Mouse (Mus musculus) CH12.LX (cell line): ENCODE measurements around the gene Prr5. TPM values are rescaled to one million over a fixed set of nuclear protein-coding genes. Genes with fewer than 3 reads are reported as not detected.

Experiments used
- DNase-seq: peaks from one replicate; pipeline ENCODE4 v3.0.0-alpha.2; 2013; ENCODE audit errors: extremely low read depth
- H3K27ac ChIP-seq: 2 replicates; pipeline ENCODE4 v1.5.1; 2012; ENCODE audit warnings: low read depth, mild to moderate bottlenecking, control low read depth, moderate library complexity; ENCODE audit not compliant: insufficient read depth
- H3K27me3 ChIP-seq: replicated peaks from 2 replicates; pipeline ENCODE3; 2012; ENCODE audit warnings: inconsistent platforms
- H3K36me3 ChIP-seq, 2 experiments: replicated peaks in 1 of 2; 2 replicates each; pipeline versions ENCODE3 to v1.6.1; 2012; ENCODE audit warnings: inconsistent platforms in 1 of 2, low read length in 1 of 2, mild to moderate bottlenecking in 1 of 2, mixed read lengths in 1 of 2, moderate library complexity in 1 of 2; ENCODE audit not compliant: control insufficient read depth in 1 of 2, insufficient read depth in 1 of 2
- H3K4me1 ChIP-seq, 2 experiments: 2 replicates each; pipeline ENCODE4 v1.6.1; 2012; ENCODE audit warnings: inconsistent platforms in 1 of 2, moderate library complexity in 1 of 2; ENCODE audit not compliant: insufficient read depth in 2 of 2, control insufficient read depth in 1 of 2
- H3K4me2 ChIP-seq: 2 replicates; pipeline ENCODE4 v1.6.1; 2012; ENCODE audit warnings: low read depth, mild to moderate bottlenecking, control low read depth; ENCODE audit not compliant: poor library complexity, insufficient read depth, severe bottlenecking
- H3K4me3 ChIP-seq, 3 experiments: fragments of 150-350 bp in 1 of 3; sonication (generic) in 1 of 3; replicated peaks in 1 of 3; 2 replicates each; pipeline versions ENCODE3 to v1.5.1; 2011 to 2012; ENCODE audit warnings: low read depth in 2 of 3, low read length in 2 of 3, mild to moderate bottlenecking in 2 of 3, moderate library complexity in 2 of 3, control low read depth in 1 of 3, improper control_type of control experiment in 1 of 3, inconsistent platforms in 1 of 3, mixed read lengths in 1 of 3; ENCODE audit not compliant: poor library complexity in 1 of 3
- H3K79me2 ChIP-seq: replicated peaks from 2 replicates; pipeline ENCODE4 v1.6.1; 2012; ENCODE audit warnings: mild to moderate bottlenecking, moderate library complexity; ENCODE audit not compliant: control insufficient read depth, poor library complexity, insufficient read depth, severe bottlenecking; ENCODE audit errors: extremely low read depth
- H3K9ac ChIP-seq: 2 replicates; pipeline ENCODE4 v1.6.1; 2012; ENCODE audit warnings: low read depth, mild to moderate bottlenecking, control low read depth, moderate library complexity; ENCODE audit not compliant: insufficient read depth
- H3K9me3 ChIP-seq: replicated peaks from 2 replicates; pipeline ENCODE3; 2012; ENCODE audit warnings: low read length, inconsistent platforms, mixed read lengths
- BHLHE40 ChIP-seq: IDR thresholded peaks from 2 replicates; pipeline ENCODE4 v1.6.1; 2011; ENCODE audit warnings: mild to moderate bottlenecking, low read depth, low read length, improper control_type of control experiment
- CHD2 ChIP-seq: IDR thresholded peaks from 2 replicates; pipeline ENCODE4 v1.6.1; 2011; ENCODE audit warnings: low read length, improper control_type of control experiment
- CTCF ChIP-seq, 2 experiments: IDR thresholded peaks in 1 of 2; conservative IDR thresholded peaks in 1 of 2; 2 replicates each; pipeline ENCODE4 v1.5.1; 2011 to 2012; ENCODE audit warnings: low read depth in 2 of 2, low read length in 2 of 2, improper control_type of control experiment in 1 of 2, inconsistent platforms in 1 of 2, mild to moderate bottlenecking in 1 of 2, moderate library complexity in 1 of 2
- EP300 ChIP-seq: IDR thresholded peaks from 2 replicates; pipeline ENCODE4 v1.6.1; 2011; ENCODE audit warnings: low read length, improper control_type of control experiment
- HCFC1 ChIP-seq: IDR thresholded peaks from 2 replicates; pipeline ENCODE4 v1.6.1; 2012; ENCODE audit warnings: low read depth, mild to moderate bottlenecking, inconsistent platforms, low read length, improper control_type of control experiment
- IRF4 ChIP-seq: IDR thresholded peaks from 2 replicates; pipeline ENCODE4 v1.6.1; 2014; ENCODE audit warnings: low read depth, mild to moderate bottlenecking, inconsistent platforms, low read length, improper control_type of control experiment
- MAFK ChIP-seq: IDR thresholded peaks from 2 replicates; pipeline ENCODE4 v1.6.1; 2011; ENCODE audit warnings: low read length, improper control_type of control experiment; ENCODE audit not compliant: insufficient replicate concordance
- MAX ChIP-seq: IDR thresholded peaks from 2 replicates; pipeline ENCODE4 v1.6.1; 2011; ENCODE audit warnings: low read length, improper control_type of control experiment
- MAZ ChIP-seq: IDR thresholded peaks from 2 replicates; pipeline ENCODE4 v1.6.1; 2012; ENCODE audit warnings: low read depth, mild to moderate bottlenecking, inconsistent platforms, low read length, improper control_type of control experiment, moderate library complexity
- MEF2A ChIP-seq: IDR thresholded peaks from 2 replicates; pipeline ENCODE4 v1.6.1; 2014; ENCODE audit warnings: low read depth, mild to moderate bottlenecking, inconsistent platforms, low read length, improper control_type of control experiment, borderline replicate concordance
- MXI1 ChIP-seq: IDR thresholded peaks from 2 replicates; pipeline ENCODE4 v1.6.1; 2011; ENCODE audit warnings: mild to moderate bottlenecking, low read depth, low read length, improper control_type of control experiment
- MYC ChIP-seq: IDR thresholded peaks from 2 replicates; pipeline ENCODE4 v1.6.1; 2011; ENCODE audit warnings: low read depth, mild to moderate bottlenecking, improper control_type of control experiment, low read length
- POLR2A ChIP-seq: IDR thresholded peaks from 2 replicates; pipeline ENCODE4 v1.6.1; 2011; ENCODE audit warnings: low read depth, mild to moderate bottlenecking, improper control_type of control experiment, low read length
- POLR2AphosphoS2 ChIP-seq: IDR thresholded peaks from 2 replicates; pipeline ENCODE4 v1.6.1; 2011; ENCODE audit warnings: low read depth, low read length, improper control_type of control experiment
- RAD21 ChIP-seq: IDR thresholded peaks from 2 replicates; pipeline ENCODE4 v1.6.1; 2011; ENCODE audit warnings: low read depth, mild to moderate bottlenecking, low read length, improper control_type of control experiment, moderate library complexity
- SIN3A ChIP-seq: IDR thresholded peaks from 2 replicates; pipeline ENCODE4 v1.6.1; 2012; ENCODE audit warnings: low read length, improper control_type of control experiment, inconsistent platforms
- SMC3 ChIP-seq: IDR thresholded peaks from 2 replicates; pipeline ENCODE4 v1.6.1; 2011; ENCODE audit warnings: low read depth, low read length, improper control_type of control experiment
- TBP ChIP-seq: conservative IDR thresholded peaks from 2 replicates; pipeline ENCODE4 v1.6.1; 2011; ENCODE audit warnings: low read depth, low read length, improper control_type of control experiment
- UBTF ChIP-seq: IDR thresholded peaks from 2 replicates; pipeline ENCODE4 v1.6.1; 2012; ENCODE audit warnings: low read depth, mild to moderate bottlenecking, inconsistent platforms, low read length, improper control_type of control experiment, moderate library complexity
- USF1 ChIP-seq: IDR thresholded peaks from 2 replicates; pipeline ENCODE4 v1.6.1; 2014; ENCODE audit warnings: low read depth, mild to moderate bottlenecking, inconsistent platforms, low read length, improper control_type of control experiment
- ZC3H11A ChIP-seq: IDR thresholded peaks from 2 replicates; pipeline ENCODE4 v1.6.1; 2012; ENCODE audit warnings: low read depth, mild to moderate bottlenecking, inconsistent platforms, low read length, improper control_type of control experiment
- ZKSCAN1 ChIP-seq: IDR thresholded peaks from 2 replicates; pipeline ENCODE4 v1.6.1; 2012; ENCODE audit warnings: low read depth, inconsistent platforms, low read length, improper control_type of control experiment, borderline replicate concordance
- ZMIZ1 ChIP-seq: IDR thresholded peaks from 2 replicates; pipeline ENCODE4 v1.6.1; 2012; ENCODE audit warnings: low read depth, mild to moderate bottlenecking, inconsistent platforms, low read length, improper control_type of control experiment
- dilution Hi-C: fragments of 300-500 bp; cut with MboI; formaldehyde crosslinking; loops from 2 replicates; pipeline ENCODE4 v1.14.3; 2020; ENCODE audit warnings: low sequenced_read_pairs; ENCODE audit not compliant: extremely low pct_unique_long_range_greater_than_20kb, extremely low pct_ligation_motif_present
- in situ Hi-C: fragments of 300-500 bp; cut with MboI; formaldehyde crosslinking; loops from 3 replicates; pipeline ENCODE4 v1.14.3; 2019; ENCODE audit warnings: low sequenced_read_pairs, low pct_ligation_motif_present, low pct_unique_long_range_greater_than_20kb, mixed read lengths
- polyA plus RNA-seq: library from polyadenylated mRNA; unstranded; fragments of >175 nt; gene quantifications from 2 replicates; pipeline ENCODE4 v1.2.1, GENCODE M21; 2012; ENCODE audit warnings: low read depth; ENCODE audit not compliant: insufficient read length
- total RNA-seq, 2 experiments: library from RNA; depleted of rRNA; stranded (reverse); fragments of 300-350 nt in 1 of 2; fragments of >200 nt in 1 of 2; gene quantifications; 2 replicates each; pipeline ENCODE4 v1.2.3; 2012 to 2014

Prr5 gene
- total and polyA plus RNA-seq, 3 experiments = 11.6 to 68.2 (median 19.7) TPM

GRCm38 (mm10) chr15:84667601-84668000, 1.8 kb upstream of the Prr5 start:
- Histone ChIP-seq H3K27ac (no peak overlapping the region), H3K9me3 (no peaks in the 10 kb centered on the region), H3K4me2 (no peak overlapping the region), H3K4me1 (peaks cover 4 to 8% of the 10 kb centered on the region in 2 experiments), H3K9ac (no peak overlapping the region), H3K4me3 (no peak overlapping the region), H3K27me3 (peaks cover 76% of the 10 kb centered on the region), H3K79me2 (no peaks in the 10 kb centered on the region), H3K36me3 (no peaks in the 10 kb centered on the region)
- no peak for DNase-seq
- TF ChIP-seq BHLHE40 = no peak
- no peak for TF ChIP-seq MEF2A
- no peak for TF ChIP-seq EP300
- TF ChIP-seq ZC3H11A = no peak
- TF ChIP-seq SMC3 = no peak
- TF ChIP-seq MYC = no peak
- in situ Hi-C loops (loop anchor here (5.0 kb wide), 1 partner anchor 35 kb away; no protein-coding TSS in a partner anchor), dilution Hi-C loops (no loop called here)

- Histone ChIP-seq H3K4me1 (peaks cover 0 to 6% of the 10 kb centered on the region in 2 experiments; a peak in 2 of 4 replicates), H3K27ac (no peak overlapping the region), H3K9me3 (no peaks in the 10 kb centered on the region), H3K36me3 (no peaks in the 10 kb centered on the region), H3K79me2 (no peaks in the 10 kb centered on the region), H3K9ac (no peak overlapping the region), H3K4me3 (no peak overlapping the region), H3K27me3 (peaks cover 53% of the 10 kb centered on the region), H3K4me2 (no peak overlapping the region)
- TF ChIP-seq SMC3 (no peak), IRF4 (no peak), SIN3A (no peak), ZMIZ1 (no peak), USF1 (no peak), MXI1 (no peak)
- dilution Hi-C loops (no loop called here), in situ Hi-C loops (loop anchor here (5.0 to 10.0 kb wide), 2 partner anchors 32 to 255 kb away; partner anchors contain the start of genes Gm29666 and Nup50)
- no peak for DNase-seq
Observed at GRCm38 (mm10) chr15:84669771-84670656, 594 bp downstream of the Prr5 start.

- Histone ChIP-seq H3K9ac (no peak overlapping the region), H3K9me3 (no peaks in the 10 kb centered on the region), H3K27ac (no peak overlapping the region), H3K4me2 (no peak overlapping the region), H3K27me3 (peaks cover 46% of the 10 kb centered on the region), H3K36me3 (no peaks in the 10 kb centered on the region), H3K79me2 (no peaks in the 10 kb centered on the region), H3K4me3 (no peak overlapping the region), H3K4me1 (peaks cover 3 to 13% of the 10 kb centered on the region in 2 experiments)
- no peak for DNase-seq
- TF ChIP-seq CTCF (conservative IDR thresholded peaks at IDR 0.05 in 1 of 2, IDR thresholded peaks at IDR 0.05 in 1 of 2; ENCODE audit: low read depth in 2 of 2, low read length in 2 of 2) (no peak), RAD21 (no peak), UBTF (no peak), ZMIZ1 (no peak), CHD2 (no peak), IRF4 (no peak), POLR2AphosphoS2 (no peak), MAX (no peak), MAFK (no peak), TBP (no peak), ZKSCAN1 (no peak), MYC (no peak), HCFC1 (no peak), MAZ (no peak), POLR2A (no peak), ZC3H11A (no peak), MXI1 (no peak)
- in situ Hi-C loops (loop anchor here (10.0 kb wide), 1 partner anchor 254 kb away; the partner anchor contains the start of genes Gm29666 and Nup50), dilution Hi-C loops (no loop called here)
Observed at GRCm38 (mm10) chr15:84670657-84671055, 1.2 kb downstream of the Prr5 start.
